Mouse (Mus musculus) megakaryocyte, embryonic 14.5 days (primary cell): Measurements from ENCODE around the gene Rfc1.

Experiments
- FLI1 ChIP-seq: IDR thresholded peaks from 2 replicates; pipeline ENCODE4 v1.6.1; 2012; ENCODE audit warnings: low read length, inconsistent platforms, mixed read lengths
- GATA1 ChIP-seq: IDR thresholded peaks from 3 replicates; pipeline ENCODE4 v1.6.1; 2012; ENCODE audit warnings: mixed read lengths, low read length, inconsistent platforms, borderline replicate concordance

- TF ChIP-seq GATA1 (no peak), FLI1 (no peak)
These were observed 111.4 kb downstream of the Rfc1 start for GRCm38 (mm10) chr5:65224056-65224455.
